Mouse (Mus musculus): ENCODE data around the gene Gm21440.
"Not testable (repeated sequence)": the region's sequence is repeated elsewhere in the genome, so short reads cannot be mapped to it uniquely, and the experiment has no call there.

Gm21440 gene

GRCm38 (mm10) chrY:13252091-13252490 lies at the start of gene Gm21440, which contains the start of gene Gm21454:
Gm21440 (plus strand) TSS chrY:13252391.
Gm21454 (plus strand) TSS chrY:13252442.
- in situ Hi-C loops (cut with MboI, MseI): not testable (repeated sequence)

DNA sequence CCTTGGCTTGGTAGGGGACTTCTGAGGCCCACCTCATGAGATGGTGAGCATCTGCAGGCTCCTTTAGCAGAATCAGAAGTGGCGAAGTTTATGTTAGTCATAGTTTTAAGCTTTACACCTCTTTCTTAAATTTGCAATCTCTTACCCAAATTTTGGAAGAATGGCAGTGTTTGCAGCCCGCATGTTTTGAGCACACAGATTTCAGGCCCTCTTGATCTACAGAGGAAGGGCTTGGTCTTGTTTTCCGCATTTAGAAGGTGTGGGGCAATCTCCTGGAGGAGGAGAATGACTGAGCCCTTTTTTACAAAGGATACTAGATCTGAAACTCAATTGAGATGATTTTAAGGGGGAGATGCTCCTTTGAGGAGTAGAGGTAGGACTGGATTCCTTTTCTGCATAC lies 28.4 kb upstream of the Gm21440 start, which contains the start of gene Gm21828:
TSS of gene Gm21828 (minus strand) at position 101 of the 400 bp plus-strand sequence.
- in situ Hi-C loops (cut with MboI, MseI): not testable (repeated sequence)

Data from T-helper 17 cell (primary cell).